Mouse (Mus musculus): Measurements from ENCODE around the gene Fam173b. TPM values are rescaled to one million over a fixed set of nuclear protein-coding genes. Genes with fewer than 3 reads are reported as not detected.

Fam173b gene
- polyA plus RNA-seq, 1 experiment from 2014 or later: 18.0 TPM

DNA sequence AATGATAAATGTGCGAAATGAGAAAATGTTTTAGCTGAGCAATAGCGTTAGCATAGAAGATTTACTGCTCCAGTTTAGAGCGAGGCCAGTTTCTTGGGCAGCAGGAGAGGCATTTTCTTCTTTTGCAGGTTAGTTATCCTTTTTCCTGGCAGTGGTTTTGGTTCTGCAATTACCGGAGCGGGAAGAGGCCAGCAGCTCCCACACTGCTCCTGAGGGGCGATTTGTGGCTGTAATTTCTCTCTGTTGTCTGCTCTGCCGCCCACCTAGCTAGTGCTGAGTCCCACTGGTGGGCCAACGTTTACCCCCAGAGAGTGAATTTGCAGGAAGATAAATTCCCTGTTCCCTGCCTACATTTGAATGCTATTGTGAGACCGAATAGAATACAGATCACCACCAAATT lies 59.2 kb downstream of the Fam173b start:
- Histone ChIP-seq H3K4me1 (no peaks in the 10 kb centered on the region), H3K4me3 (no peak overlapping the region), H3K9me3 (replicated peaks) (no peaks in the 10 kb centered on the region), H3K27ac (replicated peaks) (no peak overlapping the region), H3K36me3 (no peaks in the 10 kb centered on the region), H3K27me3 (ENCODE audit: low read depth, poor library complexity, severe bottlenecking) (no peaks in the 10 kb centered on the region)
- DNase-seq (ENCODE audit: low spot score): no peak
- WGBS: 89% methylated on average over 9 of the region's 9 CpGs

GRCm38 (mm10) chr15:31661802-31662201 lies 60.1 kb downstream of the Fam173b start:
- Histone ChIP-seq H3K27me3 (ENCODE audit: low read depth, poor library complexity, severe bottlenecking) (no peaks in the 10 kb centered on the region), H3K27ac (replicated peaks) (no peak overlapping the region), H3K9me3 (replicated peaks) (no peaks in the 10 kb centered on the region), H3K4me3 (no peak overlapping the region), H3K36me3 (no peaks in the 10 kb centered on the region), H3K4me1 (no peaks in the 10 kb centered on the region)
- DNase-seq (ENCODE audit: low spot score): no peak
- 83% methylated on average over 4 of the region's 4 CpGs for WGBS

- Histone ChIP-seq H3K36me3 (no peaks in the 10 kb centered on the region), H3K27me3 (ENCODE audit: low read depth, poor library complexity, severe bottlenecking) (no peaks in the 10 kb centered on the region), H3K9me3 (replicated peaks) (no peaks in the 10 kb centered on the region), H3K4me3 (no peak overlapping the region), H3K4me1 (no peaks in the 10 kb centered on the region), H3K27ac (replicated peaks) (no peak overlapping the region)
- WGBS: 84% methylated on average over 3 of the region's 3 CpGs
- DNase-seq (ENCODE audit: low spot score): no peak
These were observed 61.4 kb downstream of the Fam173b start for GRCm38 (mm10) chr15:31663074-31663473.

Other genes with a start within 250 kb of the Fam173b start
- gene Ankrd33b, start 234.1 kb upstream of the Fam173b start, polyA plus RNA-seq (2016; fragmentation: Nextera tagmentation; extraction: Ambion mirVana): 0.56 and 0.77 TPM in 2 replicates
- gene Ropn1l, start 148.1 kb upstream of the Fam173b start, polyA plus RNA-seq (2016; fragmentation: Nextera tagmentation; extraction: Ambion mirVana): 3.0 and 3.4 TPM in 2 replicates
- 37.3 and 45.3 TPM in 2 replicates for gene March6, start 70.8 kb upstream of the Fam173b start, polyA plus RNA-seq (2016; fragmentation: Nextera tagmentation; extraction: Ambion mirVana)
- 1.3 and 1.6 TPM in 2 replicates for gene Cmbl, start 36.5 kb upstream of the Fam173b start, polyA plus RNA-seq (2016; fragmentation: Nextera tagmentation; extraction: Ambion mirVana)
- 728 and 772 TPM in 2 replicates for gene Cct5, start within 50 bp of the Fam173b start, polyA plus RNA-seq (2016; fragmentation: Nextera tagmentation; extraction: Ambion mirVana)